Mouse (Mus musculus): ENCODE data around the gene Slc48a1.

Gene Slc48a1

GRCm38 (mm10) chr15:97778311-97779098 lies at the start of gene Slc48a1:
Gene Slc48a1, plus strand, starts transcription at chr15:97778520.
- CTCF ChIA-PET = no interaction called here

- CTCF ChIA-PET = no interaction called here
Measured at GRCm38 (mm10) chr15:97728804-97729203, 49.5 kb upstream of the Slc48a1 start.

GRCm38 (mm10) chr15:97730365-97730764 lies 48.0 kb upstream of the Slc48a1 start:
- CTCF ChIA-PET = no interaction called here

- CTCF ChIA-PET = no interaction called here
Measured at GRCm38 (mm10) chr15:97731111-97731510, 47.2 kb upstream of the Slc48a1 start, which contains the start of gene Endou. Gene Endou, minus strand, starts transcription at chr15:97731339.

- CTCF ChIA-PET = interaction anchor here (0.6 kb wide), 1 partner anchor 58 kb away, joined by 3 read pairs; no protein-coding TSS in a partner anchor
Measured at GRCm38 (mm10) chr15:97731988-97732387, 46.3 kb upstream of the Slc48a1 start.

GRCm38 (mm10) chr15:97738923-97739322 lies 39.4 kb upstream of the Slc48a1 start:
- CTCF ChIA-PET = no interaction called here

GRCm38 (mm10) chr15:97740283-97740732 lies 38.0 kb upstream of the Slc48a1 start:
- CTCF ChIA-PET = no interaction called here

GRCm38 (mm10) chr15:97741662-97742061 lies 36.7 kb upstream of the Slc48a1 start:
- CTCF ChIA-PET = interaction anchor here (0.6 kb wide), 1 partner anchor 108 kb away, joined by 3 read pairs; no protein-coding TSS in a partner anchor

- CTCF ChIA-PET = no interaction called here
Measured at GRCm38 (mm10) chr15:97742074-97742473, 36.2 kb upstream of the Slc48a1 start.

GRCm38 (mm10) chr15:97742600-97742999 lies 35.7 kb upstream of the Slc48a1 start:
- CTCF ChIA-PET = no interaction called here

- CTCF ChIA-PET = interaction anchor here (1.1 kb wide), 1 partner anchor 24 kb away, joined by 3 read pairs; the partner anchor contains the start of gene Rapgef3
Measured at GRCm38 (mm10) chr15:97743210-97743609, 35.1 kb upstream of the Slc48a1 start.

- CTCF ChIA-PET = interaction anchor here (1.1 kb wide), 2 partner anchors 16 to 23 kb away, joined by 3 read pairs; partner anchors contain the start of gene Rapgef3
Measured at GRCm38 (mm10) chr15:97743961-97744525, 34.3 kb upstream of the Slc48a1 start.

- CTCF ChIA-PET = interaction anchor here (0.6 to 1.1 kb wide), 3 partner anchors 17 to 1671 kb away, joined by 3 to 4 read pairs (median 4); no protein-coding TSS in a partner anchor
Measured at GRCm38 (mm10) chr15:97744930-97745329, 33.4 kb upstream of the Slc48a1 start.

GRCm38 (mm10) chr15:97745331-97745730 lies 33.0 kb upstream of the Slc48a1 start:
- CTCF ChIA-PET = interaction anchor here (0.6 kb wide), 1 partner anchor 1671 kb away, joined by 4 read pairs; no protein-coding TSS in a partner anchor

- CTCF ChIA-PET = interaction anchor here (0.6 kb wide), 1 partner anchor 941 kb away, joined by 3 read pairs; no protein-coding TSS in a partner anchor
Measured at GRCm38 (mm10) chr15:97746278-97746677, 32.0 kb upstream of the Slc48a1 start.

- CTCF ChIA-PET = interaction anchor here (0.6 kb wide), 1 partner anchor 941 kb away, joined by 3 read pairs; no protein-coding TSS in a partner anchor
Measured at GRCm38 (mm10) chr15:97746748-97747147, 31.6 kb upstream of the Slc48a1 start.

- CTCF ChIA-PET = interaction anchor here (0.7 kb wide), 1 partner anchor 1249 kb away, joined by 3 read pairs; no protein-coding TSS in a partner anchor
Measured at GRCm38 (mm10) chr15:97747486-97747885, 30.8 kb upstream of the Slc48a1 start.

- CTCF ChIA-PET = interaction anchor here (0.7 kb wide), 1 partner anchor 1248 kb away, joined by 3 read pairs; no protein-coding TSS in a partner anchor
Measured at GRCm38 (mm10) chr15:97748309-97748708, 30.0 kb upstream of the Slc48a1 start.

- CTCF ChIA-PET = no interaction called here
Measured at GRCm38 (mm10) chr15:97748964-97749363, 29.4 kb upstream of the Slc48a1 start.

GRCm38 (mm10) chr15:97749397-97749796 lies 28.9 kb upstream of the Slc48a1 start:
- CTCF ChIA-PET = no interaction called here

GRCm38 (mm10) chr15:97749841-97750240 lies 28.5 kb upstream of the Slc48a1 start:
- CTCF ChIA-PET = no interaction called here

- CTCF ChIA-PET = interaction anchor here (0.6 kb wide), 1 partner anchor 259 kb away, joined by 3 read pairs; no protein-coding TSS in a partner anchor
Measured at GRCm38 (mm10) chr15:97750697-97751096, 27.6 kb upstream of the Slc48a1 start.

Measured in spleen, embryonic (tissue).